Mouse (Mus musculus): Measurements from ENCODE around the gene She.

DNA sequence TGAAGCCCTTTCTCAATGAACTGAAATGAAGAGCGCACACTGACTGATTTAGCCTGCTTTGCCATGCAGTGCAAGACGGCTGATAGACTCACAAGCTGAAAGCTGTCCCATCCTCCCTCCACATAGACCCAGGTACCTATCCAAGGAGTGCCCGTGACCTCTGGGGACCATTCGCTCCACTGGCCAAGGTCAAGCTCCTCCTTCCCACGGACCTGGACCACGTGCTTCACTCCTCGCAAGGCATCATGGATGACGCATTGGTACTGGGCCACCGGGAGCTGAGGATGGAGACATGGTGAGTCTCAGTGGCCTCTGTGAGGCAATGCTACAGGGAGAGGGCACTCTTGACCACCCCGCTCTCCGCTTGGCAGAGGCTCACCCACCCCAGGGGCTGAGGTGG, 54.6 kb downstream of the She start:
- no peak for TF ChIP-seq CTCF (IDR thresholded peaks at IDR 0.05; ENCODE audit: low read depth, low read length)
- TF ChIP-seq EP300 (IDR thresholded peaks at IDR 0.05; ENCODE audit: insufficient read depth, low read depth, low read length): no peak
- no peak for TF ChIP-seq POLR2A (IDR thresholded peaks at IDR 0.05; ENCODE audit: insufficient read depth, low read length)
